Mouse (Mus musculus) kidney, postnatal 14 days (tissue): ENCODE data around the gene 5830473C10Rik.
"Not testable (repeated sequence)": the region's sequence is repeated elsewhere in the genome, so short reads cannot be mapped to it uniquely, and the experiment has no call there.

Experiments
- DNase-seq: peaks from one replicate; pipeline ENCODE4 v3.0.0; 2022; ENCODE audit warnings: mixed read lengths

5830473C10Rik gene

DNA sequence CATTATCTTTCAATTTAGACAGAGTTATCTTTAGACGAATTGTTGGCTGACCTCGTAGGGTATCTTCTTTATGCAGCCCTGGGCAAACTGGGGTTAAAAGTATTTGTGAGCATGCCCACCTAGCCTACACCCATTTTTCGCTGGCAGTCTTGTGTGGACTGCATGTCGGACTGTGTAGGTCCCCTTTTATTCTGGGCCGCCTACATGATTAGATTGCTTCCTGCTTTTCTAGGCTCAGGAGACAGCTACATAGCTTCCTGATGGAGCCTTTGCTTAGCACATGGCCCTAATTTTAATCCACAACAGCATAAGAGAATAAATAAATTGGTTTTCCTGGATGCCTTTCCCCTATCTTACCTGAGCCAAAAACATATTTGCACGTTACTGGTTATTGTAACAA lies 35.2 kb downstream of the 5830473C10Rik start:
- no peak for DNase-seq

- DNase-seq, result peak; percentile 62
Observed at GRCm38 (mm10) chr5:90601469-90601868, 40.6 kb downstream of the 5830473C10Rik start.

- DNase-seq, result peak; percentile 33
Observed at GRCm38 (mm10) chr5:90603407-90603923, 42.6 kb downstream of the 5830473C10Rik start.

- DNase-seq, result peak; percentile 42
Observed at GRCm38 (mm10) chr5:90608906-90609305, 48.0 kb downstream of the 5830473C10Rik start.

DNA sequence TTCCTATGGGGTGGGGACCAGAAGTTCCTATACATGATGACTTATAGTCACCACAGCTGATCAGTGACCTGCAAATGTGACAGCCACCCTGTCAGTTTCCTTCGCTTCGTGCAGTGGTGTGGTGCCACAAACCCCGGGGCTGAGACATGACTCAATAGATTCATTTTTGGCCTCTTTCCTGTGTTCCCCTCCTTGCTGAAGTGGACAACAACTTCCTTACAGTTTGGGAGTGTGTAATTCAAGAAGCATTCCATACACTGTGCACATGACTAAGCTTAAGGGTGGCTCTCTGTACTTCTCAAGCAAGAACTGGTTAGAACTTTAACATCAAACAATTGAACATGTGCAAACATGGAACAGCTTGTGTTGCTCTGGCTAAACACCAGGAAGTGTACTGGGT lies 50.5 kb downstream of the 5830473C10Rik start:
- DNase-seq, result no peak

GRCm38 (mm10) chr5:90611996-90612611 lies 51.2 kb downstream of the 5830473C10Rik start:
- DNase-seq, result no peak

DNA sequence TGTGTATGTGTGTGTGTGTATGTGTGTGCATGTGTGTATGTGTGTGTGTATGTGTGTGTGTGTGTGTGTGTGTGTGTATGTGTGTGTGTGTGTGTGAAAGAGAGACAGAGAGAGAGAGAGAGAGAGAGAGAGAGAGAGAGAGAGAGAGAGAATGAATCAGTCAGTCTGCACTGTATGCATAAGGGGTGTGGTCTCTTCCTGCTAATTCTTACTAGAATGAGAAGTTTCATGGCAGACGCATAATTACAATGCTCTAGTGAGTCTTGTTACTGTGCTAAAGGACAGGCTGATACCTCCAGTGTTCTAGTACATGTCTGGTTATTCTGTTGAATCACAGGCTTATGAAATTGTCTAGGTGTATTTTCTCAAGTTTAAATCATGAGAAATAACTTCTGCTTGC lies 51.8 kb downstream of the 5830473C10Rik start:
- DNase-seq, result not testable (repeated sequence)

GRCm38 (mm10) chr5:90617859-90618258 lies 57.0 kb downstream of the 5830473C10Rik start:
- DNase-seq, result no peak

- DNase-seq, result no peak
Observed at GRCm38 (mm10) chr5:90621316-90621715, 60.4 kb downstream of the 5830473C10Rik start.

GRCm38 (mm10) chr5:90621726-90622125 lies 60.8 kb downstream of the 5830473C10Rik start:
- no peak for DNase-seq

- DNase-seq, result peak; percentile 39
Observed at GRCm38 (mm10) chr5:90623209-90623608, 62.3 kb downstream of the 5830473C10Rik start.

GRCm38 (mm10) chr5:90624708-90625425 lies 64.0 kb downstream of the 5830473C10Rik start:
- peak; percentile 50 for DNase-seq

- DNase-seq, result no peak
Observed at GRCm38 (mm10) chr5:90627423-90627822, 66.5 kb downstream of the 5830473C10Rik start.

DNA sequence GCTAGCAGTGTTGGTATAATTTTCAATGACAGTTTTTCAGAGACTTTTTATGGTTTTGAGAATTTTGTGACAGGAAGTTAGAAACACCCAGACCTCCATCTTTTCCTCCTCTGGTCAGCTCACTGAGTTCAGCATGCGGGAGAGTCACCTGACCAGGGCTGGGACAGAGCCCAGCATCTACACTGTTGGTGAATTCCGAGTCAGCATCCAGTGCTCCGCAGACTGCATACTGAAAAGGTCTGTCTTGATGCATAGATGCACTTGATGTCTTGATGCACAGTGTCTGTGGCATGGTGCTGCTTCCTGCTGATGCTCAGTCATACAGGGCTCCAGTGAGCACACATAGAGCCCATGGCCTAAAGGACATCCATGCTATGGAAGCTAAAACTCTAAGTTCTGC lies 67.1 kb downstream of the 5830473C10Rik start:
- DNase-seq, result no peak

GRCm38 (mm10) chr5:90628530-90628929 lies 67.6 kb downstream of the 5830473C10Rik start:
- no peak for DNase-seq

- DNase-seq, result no peak
Observed at GRCm38 (mm10) chr5:90634885-90635284, 74.0 kb downstream of the 5830473C10Rik start.

- peak; percentile 93 for DNase-seq
Observed at GRCm38 (mm10) chr5:90640286-90641217, 79.6 kb downstream of the 5830473C10Rik start, which contains the start of gene Rassf6. TSS of gene Rassf6 (minus strand) at chr5:90640657.

DNA sequence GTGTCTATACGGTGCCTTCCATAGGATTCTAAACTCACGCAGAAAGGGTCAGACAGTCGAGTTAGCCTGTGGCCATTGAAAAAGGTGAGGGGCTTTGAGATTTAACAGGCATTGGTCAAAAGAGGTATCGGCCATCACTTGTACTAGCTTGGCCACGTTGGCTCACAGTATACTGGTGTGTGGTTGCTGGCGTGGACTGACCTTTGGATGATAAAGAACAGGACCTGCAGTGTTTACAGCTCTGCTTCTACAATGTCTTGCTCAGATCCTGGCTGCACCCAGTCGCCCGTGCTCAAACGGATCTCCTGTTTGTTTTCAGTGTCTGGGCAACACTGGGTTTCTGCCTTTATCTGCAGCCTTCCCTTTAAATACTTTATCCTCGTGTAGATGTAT lies 80.3 kb downstream of the 5830473C10Rik start:
- DNase-seq, result peak; percentile 21

DNA sequence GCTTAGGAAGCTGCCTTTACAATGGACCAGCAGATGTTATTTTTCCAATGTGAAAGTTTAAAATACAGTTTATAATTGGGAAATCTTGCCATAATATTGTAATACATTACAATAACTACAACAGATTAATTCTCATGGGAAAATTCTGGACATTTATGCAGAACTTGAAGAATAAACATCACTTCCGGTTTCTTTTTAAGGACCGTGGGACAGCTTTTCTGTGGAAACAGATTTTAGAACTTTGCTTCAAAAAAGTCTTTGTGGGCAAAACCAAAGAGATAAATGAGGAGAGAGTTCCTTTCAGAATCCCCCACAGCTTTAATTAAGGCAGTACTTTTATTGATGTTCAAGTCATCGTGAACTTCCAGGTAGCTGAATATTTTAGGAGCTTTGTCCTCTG lies 84.7 kb downstream of the 5830473C10Rik start:
- DNase-seq, result no peak

GRCm38 (mm10) chr5:90646398-90646797 lies 85.5 kb downstream of the 5830473C10Rik start:
- DNase-seq, result no peak
